Mouse (Mus musculus): ENCODE data around the gene Hdac11. TPM values are rescaled to one million over a fixed set of nuclear protein-coding genes. Genes with fewer than 3 reads are reported as not detected.

The Hdac11 gene
- polyA plus RNA-seq, 1 experiment, result 6.1 TPM

- Histone ChIP-seq H3K27me3 (ENCODE audit: control insufficient read depth, insufficient read depth, low read length, poor library complexity, severe bottlenecking) (no peaks in the 10 kb centered on the region), H3K36me3 (ENCODE audit: control insufficient read depth, insufficient read depth, low read length, poor library complexity, severe bottlenecking) (no peaks in the 10 kb centered on the region), H3K9ac (ENCODE audit: low read depth, poor library complexity, severe bottlenecking) (no peak overlapping the region), H3K4me1 (ENCODE audit: control insufficient read depth, insufficient read depth, low read length) (no peaks in the 10 kb centered on the region), H3K27ac (ENCODE audit: insufficient read depth, low read length) (no peak overlapping the region), H3K4me3 (ENCODE audit: low read depth, low read length) (no peak overlapping the region), H3K9me3 (replicated peaks; ENCODE audit: control insufficient read depth, insufficient read depth, low read length, poor library complexity, severe bottlenecking) (no peaks in the 10 kb centered on the region)
- no peak for TF ChIP-seq EP300 (IDR thresholded peaks at IDR 0.05; ENCODE audit: insufficient read depth, low read depth, low read length)
- TF ChIP-seq POLR2A (IDR thresholded peaks at IDR 0.05; ENCODE audit: insufficient read depth, low read length), result no peak
- no peak for TF ChIP-seq CTCF (IDR thresholded peaks at IDR 0.05; ENCODE audit: low read depth, low read length)
Measured at GRCm38 (mm10) chr6:91145056-91145455, 11.4 kb upstream of the Hdac11 start.

GRCm38 (mm10) chr6:91145572-91145971, 10.9 kb upstream of the Hdac11 start:
- H3K4me3 ChIP-seq (ENCODE audit: low read depth, low read length), result no peak overlapping the region
- H3K9ac ChIP-seq (ENCODE audit: low read depth, poor library complexity, severe bottlenecking), result no peak overlapping the region
- H3K27ac ChIP-seq (ENCODE audit: insufficient read depth, low read length), result no peak overlapping the region
- no peaks in the 10 kb centered on the region for H3K4me1 ChIP-seq (ENCODE audit: control insufficient read depth, insufficient read depth, low read length)
- no peaks in the 10 kb centered on the region for H3K27me3 ChIP-seq (ENCODE audit: control insufficient read depth, insufficient read depth, low read length, poor library complexity, severe bottlenecking)
- no peaks in the 10 kb centered on the region for H3K36me3 ChIP-seq (ENCODE audit: control insufficient read depth, insufficient read depth, low read length, poor library complexity, severe bottlenecking)
- no peaks in the 10 kb centered on the region for H3K9me3 ChIP-seq (replicated peaks; ENCODE audit: control insufficient read depth, insufficient read depth, low read length, poor library complexity, severe bottlenecking)
- TF ChIP-seq EP300 (IDR thresholded peaks at IDR 0.05; ENCODE audit: insufficient read depth, low read depth, low read length), result no peak
- no peak for TF ChIP-seq POLR2A (IDR thresholded peaks at IDR 0.05; ENCODE audit: insufficient read depth, low read length)
- no peak for TF ChIP-seq CTCF (IDR thresholded peaks at IDR 0.05; ENCODE audit: low read depth, low read length)

DNA sequence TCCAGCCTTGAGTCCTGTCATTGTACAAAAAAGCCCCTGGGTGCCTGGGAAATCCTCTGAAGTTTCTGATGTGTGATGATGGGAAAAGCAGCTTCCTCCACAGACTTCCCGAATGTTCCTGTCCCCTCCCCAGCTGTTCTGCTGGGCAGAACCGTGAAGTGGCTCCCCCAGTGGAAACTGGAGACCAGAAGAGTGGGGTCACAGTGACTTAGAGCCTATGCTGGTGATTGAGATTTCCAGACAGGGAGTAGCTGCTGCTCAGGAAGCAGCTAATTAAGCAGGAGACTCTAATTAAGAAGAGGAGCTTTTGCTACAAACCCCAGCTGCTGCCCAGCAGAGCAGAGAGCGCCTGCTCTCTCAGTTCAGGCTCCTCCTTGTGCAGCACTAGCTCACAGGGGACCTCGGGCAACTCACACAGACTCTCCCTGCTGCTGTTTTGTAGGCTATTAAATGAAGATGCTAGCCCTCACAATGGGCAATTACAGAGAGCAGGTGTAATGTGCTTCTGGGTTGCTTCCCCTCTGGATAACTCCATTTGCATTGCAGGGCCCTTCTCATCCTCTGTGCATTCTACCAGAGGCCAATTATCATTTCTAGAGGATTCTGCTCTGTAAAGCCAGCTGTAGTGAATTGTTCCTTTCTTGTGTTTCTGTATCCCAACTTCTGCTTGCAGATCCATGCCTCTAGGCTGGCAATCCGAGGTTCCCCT, 9.9 kb upstream of the Hdac11 start:
- no peak overlapping the region for H3K27ac ChIP-seq (ENCODE audit: insufficient read depth, low read length)
- no peak overlapping the region for H3K4me3 ChIP-seq (ENCODE audit: low read depth, low read length)
- H3K4me1 ChIP-seq (ENCODE audit: control insufficient read depth, insufficient read depth, low read length), result no peaks in the 10 kb centered on the region
- no peaks in the 10 kb centered on the region for H3K36me3 ChIP-seq (ENCODE audit: control insufficient read depth, insufficient read depth, low read length, poor library complexity, severe bottlenecking)
- no peaks in the 10 kb centered on the region for H3K9me3 ChIP-seq (replicated peaks; ENCODE audit: control insufficient read depth, insufficient read depth, low read length, poor library complexity, severe bottlenecking)
- no peak overlapping the region for H3K9ac ChIP-seq (ENCODE audit: low read depth, poor library complexity, severe bottlenecking)
- TF ChIP-seq CTCF (IDR thresholded peaks at IDR 0.05; ENCODE audit: low read depth, low read length) (no peak), POLR2A (IDR thresholded peaks at IDR 0.05; ENCODE audit: insufficient read depth, low read length) (no peak), EP300 (IDR thresholded peaks at IDR 0.05; ENCODE audit: insufficient read depth, low read depth, low read length) (no peak)
- no peaks in the 10 kb centered on the region for H3K27me3 ChIP-seq (ENCODE audit: control insufficient read depth, insufficient read depth, low read length, poor library complexity, severe bottlenecking)

- Histone ChIP-seq H3K27me3 (ENCODE audit: control insufficient read depth, insufficient read depth, low read length, poor library complexity, severe bottlenecking) (no peaks in the 10 kb centered on the region), H3K9me3 (replicated peaks; ENCODE audit: control insufficient read depth, insufficient read depth, low read length, poor library complexity, severe bottlenecking) (no peaks in the 10 kb centered on the region), H3K27ac (ENCODE audit: insufficient read depth, low read length) (no peak overlapping the region), H3K36me3 (ENCODE audit: control insufficient read depth, insufficient read depth, low read length, poor library complexity, severe bottlenecking) (no peaks in the 10 kb centered on the region), H3K4me1 (ENCODE audit: control insufficient read depth, insufficient read depth, low read length) (no peaks in the 10 kb centered on the region), H3K9ac (ENCODE audit: low read depth, poor library complexity, severe bottlenecking) (no peak overlapping the region), H3K4me3 (ENCODE audit: low read depth, low read length) (no peak overlapping the region)
- TF ChIP-seq CTCF (IDR thresholded peaks at IDR 0.05; ENCODE audit: low read depth, low read length), result no peak
- TF ChIP-seq POLR2A (IDR thresholded peaks at IDR 0.05; ENCODE audit: insufficient read depth, low read length), result no peak
- TF ChIP-seq EP300 (IDR thresholded peaks at IDR 0.05; ENCODE audit: insufficient read depth, low read depth, low read length), result no peak
Measured at GRCm38 (mm10) chr6:91147152-91147770, 9.2 kb upstream of the Hdac11 start.

- Histone ChIP-seq H3K9me3 (replicated peaks; ENCODE audit: control insufficient read depth, insufficient read depth, low read length, poor library complexity, severe bottlenecking) (no peaks in the 10 kb centered on the region), H3K9ac (ENCODE audit: low read depth, poor library complexity, severe bottlenecking) (no peak overlapping the region), H3K27ac (ENCODE audit: insufficient read depth, low read length) (no peak overlapping the region), H3K36me3 (ENCODE audit: control insufficient read depth, insufficient read depth, low read length, poor library complexity, severe bottlenecking) (no peaks in the 10 kb centered on the region), H3K4me3 (ENCODE audit: low read depth, low read length) (no peak overlapping the region), H3K27me3 (ENCODE audit: control insufficient read depth, insufficient read depth, low read length, poor library complexity, severe bottlenecking) (no peaks in the 10 kb centered on the region), H3K4me1 (ENCODE audit: control insufficient read depth, insufficient read depth, low read length) (no peaks in the 10 kb centered on the region)
- TF ChIP-seq CTCF (IDR thresholded peaks at IDR 0.05; ENCODE audit: low read depth, low read length) (no peak), EP300 (IDR thresholded peaks at IDR 0.05; ENCODE audit: insufficient read depth, low read depth, low read length) (no peak), POLR2A (IDR thresholded peaks at IDR 0.05; ENCODE audit: insufficient read depth, low read length) (no peak)
Measured at GRCm38 (mm10) chr6:91152892-91153548, 3.4 kb upstream of the Hdac11 start.
